Mouse (Mus musculus) hematopoietic stem cell, adult 5-6 weeks (primary cell): ENCODE data around the gene Zfp984. TPM values are rescaled to one million over a fixed set of nuclear protein-coding genes. Genes with fewer than 3 reads are reported as not detected.
"Not testable (repeated sequence)": the region's sequence is repeated elsewhere in the genome, so short reads cannot be mapped to it uniquely, and the experiment has no call there.

Source experiments
- ATAC-seq, 2 experiments: fragments of 125-278 bp in 1 of 2; replicated peaks in 1 of 2; 2 replicates each; pipeline ENCODE4 v1.8.0; 2016 to 2017; ENCODE audit warnings: inconsistent platforms in 2 of 2, mild to moderate bottlenecking in 2 of 2, moderate number of reproducible peaks in 2 of 2, low read depth in 1 of 2, moderate TSS enrichment in 1 of 2; ENCODE audit not compliant: low FRiP score in 2 of 2, poor library complexity in 2 of 2, severe bottlenecking in 2 of 2, insufficient read depth in 1 of 2, low TSS enrichment in 1 of 2
- total RNA-seq: library from RNA; stranded (forward); fragments of 172-1452, 232-1000 nt; gene quantifications from 2 replicates; pipeline ENCODE4 v1.2.3, GENCODE M21; 2017

Gene Zfp984
- total RNA-seq, 1 experiment from 2014 or later: 42.7 TPM

DNA sequence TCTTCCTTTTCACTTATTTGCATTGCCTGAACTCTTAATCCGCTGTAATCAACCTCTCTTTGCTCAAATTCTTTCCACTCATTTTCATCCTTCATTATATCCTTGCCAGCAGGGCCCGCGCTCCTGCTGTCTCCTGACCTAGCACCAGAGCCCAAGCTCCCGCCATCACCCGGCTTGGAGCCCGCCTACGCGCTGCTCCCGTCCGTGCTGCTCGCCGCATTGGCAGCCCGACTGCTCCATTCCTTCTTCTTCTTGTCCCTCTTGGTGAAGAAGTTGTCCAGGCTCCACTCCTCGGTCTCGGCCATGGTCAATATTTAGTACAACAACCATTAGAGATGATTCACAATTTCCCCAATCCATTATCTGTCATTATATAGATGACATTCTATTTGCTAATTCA is 63.3 kb downstream of the Zfp984 start:
- ATAC-seq: not testable (repeated sequence)

DNA sequence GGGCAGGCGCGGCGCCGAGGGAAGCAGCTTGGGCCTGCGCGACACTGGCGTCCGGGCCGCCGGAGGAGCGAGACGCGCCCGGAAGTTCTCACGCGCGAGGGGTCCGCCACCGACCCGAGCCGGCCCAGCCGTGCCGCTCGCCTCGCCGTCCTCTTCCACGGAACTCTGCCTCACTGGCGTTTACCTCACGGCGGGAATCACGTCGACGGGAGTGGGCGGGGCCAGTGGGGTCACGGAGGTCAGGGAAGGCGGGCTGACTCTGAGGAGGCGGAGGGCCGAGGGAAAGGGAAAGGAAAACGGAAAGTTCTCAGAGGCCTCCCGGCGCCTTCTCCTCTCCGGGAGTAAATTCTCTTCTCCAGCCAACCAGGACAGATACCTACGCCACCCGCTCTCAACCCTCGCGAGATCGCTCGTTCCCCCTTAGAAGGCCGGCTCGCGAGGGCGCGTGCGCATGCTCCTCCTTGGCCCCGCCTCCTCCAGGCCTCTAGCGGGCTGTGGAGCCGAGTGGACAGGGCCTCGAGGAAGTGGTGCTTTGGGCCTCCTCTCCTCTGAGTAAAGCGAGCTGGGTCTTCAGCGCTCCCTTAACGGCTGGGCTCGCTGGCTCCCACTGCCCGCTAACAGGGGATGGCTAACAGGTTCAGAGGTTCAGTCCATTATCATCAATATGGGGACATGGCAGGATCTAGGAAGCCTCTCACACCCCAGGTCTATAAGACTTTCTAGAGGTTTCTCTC is 70.8 kb downstream of the Zfp984 start:
- ATAC-seq: 0 out of 4 replicates have a peak, but pooled peaks of 1 of the 2 experiments have one; percentile 42

Other genes with a start within 250 kb of the Zfp984 start
- 7.6 and 13.1 TPM in 2 replicates for gene Zfp979, start 167.3 kb downstream of the Zfp984 start, total RNA-seq
- 0.69 and 1.0 TPM in 2 replicates for gene Zfp534, start 107.2 kb downstream of the Zfp984 start, total RNA-seq
- 12.8 and 16.1 TPM in 2 replicates for gene Zfp933, start 38.6 kb upstream of the Zfp984 start, total RNA-seq
- gene Miip, start 59.0 kb upstream of the Zfp984 start, total RNA-seq: 29.5 and 39.4 TPM in 2 replicates
- 18.2 and 19.9 TPM in 2 replicates for gene Fv1, start 59.2 kb upstream of the Zfp984 start, total RNA-seq
- 27.5 and 29.5 TPM in 2 replicates for gene Mfn2, start 94.9 kb upstream of the Zfp984 start, total RNA-seq
- gene Plod1, start 127.0 kb upstream of the Zfp984 start, total RNA-seq: 10.5 and 11.4 TPM in 2 replicates
- 25.0 and 31.0 TPM in 2 replicates for gene 2510039O18Rik, start 131.1 kb upstream of the Zfp984 start, total RNA-seq
- gene Nppb, start 176.0 kb upstream of the Zfp984 start, total RNA-seq: not detected in 2 replicates
- gene Nppa, start 190.9 kb upstream of the Zfp984 start, total RNA-seq: not detected in 2 replicates
- gene Clcn6, start 229.0 kb upstream of the Zfp984 start, total RNA-seq: 4.3 TPM in 2 replicates
- gene Mthfr, start 229.3 kb upstream of the Zfp984 start, total RNA-seq: 4.1 and 11.3 TPM in 2 replicates